8 mouse cellular contexts compared by ENCODE assay signal in genomic region chr10:59973400-59973799, GRCm38 (mm10). TPM values are rescaled to one million over a fixed set of nuclear protein-coding genes. Genes with fewer than 3 reads are reported as not detected.
DNase-seq lines count a peak whose midpoint lies in the region; ATAC-seq and TF ChIP-seq lines count a peak whose summit lies in the region.

No protein-coding gene starts in this region.

- peak; percentile 91 for DNase-seq in heart, adult 11 months
- DNase-seq in heart, adult 9 months (ENCODE audit: low spot score in 2 of 2): no peak
- DNase-seq in kidney, postnatal 0 days (ENCODE audit: low spot score): no peak
- no peak for DNase-seq in kidney, postnatal 10 days
- DNase-seq in thymus, adult 2 months: no peak
- DNase-seq in thymus, postnatal 0 days (ENCODE audit: low spot score): no peak
- no peak for DNase-seq in stomach, postnatal 0 days (ENCODE audit: low spot score)
- no peak for DNase-seq in left cerebral cortex, adult 11 months (ENCODE audit: low spot score)

- no peak for TF ChIP-seq CTCF in kidney, postnatal 0 days (IDR thresholded peaks at IDR 0.05; ENCODE audit: low read depth)
- no peak for TF ChIP-seq CTCF in thymus, adult 2 months (IDR thresholded peaks at IDR 0.05; ENCODE audit: borderline replicate concordance, control insufficient read depth, extremely low read depth, insufficient read depth, low read length, poor library complexity)
- no peak for TF ChIP-seq CTCF in stomach, postnatal 0 days (IDR thresholded peaks at IDR 0.05; ENCODE audit: low read depth)

- TF ChIP-seq EP300 in stomach, postnatal 0 days (optimal IDR thresholded peaks at IDR 0.05): no peak

- peak overlapping the region; percentile 84 for H3K27ac ChIP-seq in kidney, postnatal 0 days
- H3K27ac ChIP-seq in thymus, adult 2 months (ENCODE audit: control insufficient read depth, insufficient read depth, low read length): peak overlapping the region; percentile 97
- peak overlapping the region; percentile 81 for H3K27ac ChIP-seq in stomach, postnatal 0 days (replicated peaks)

- no peaks in the 10 kb centered on the region for H3K27me3 ChIP-seq in kidney, postnatal 0 days (ENCODE audit: insufficient read depth, low read length)
- no peaks in the 10 kb centered on the region for H3K27me3 ChIP-seq in thymus, adult 2 months (ENCODE audit: control insufficient read depth, insufficient read depth, low read length)
- H3K27me3 ChIP-seq in stomach, postnatal 0 days (ENCODE audit: control insufficient read depth, insufficient read depth, low read length): no peaks in the 10 kb centered on the region

- H3K36me3 ChIP-seq in kidney, postnatal 0 days (ENCODE audit: insufficient read depth, low read length): no peaks in the 10 kb centered on the region
- no peaks in the 10 kb centered on the region for H3K36me3 ChIP-seq in thymus, adult 2 months (ENCODE audit: control insufficient read depth, insufficient read depth, low read length)
- H3K36me3 ChIP-seq in stomach, postnatal 0 days (ENCODE audit: control insufficient read depth, insufficient read depth, low read length): no peaks in the 10 kb centered on the region

- H3K4me2 ChIP-seq in kidney, postnatal 0 days (ENCODE audit: low read length): no peak overlapping the region
- H3K4me2 ChIP-seq in stomach, postnatal 0 days (replicated peaks; ENCODE audit: low read depth): no peak overlapping the region

- no peak for ATAC-seq in kidney, postnatal 0 days (replicated peaks; ENCODE audit: low FRiP score, low read depth)
- ATAC-seq in stomach, postnatal 0 days (ENCODE audit: low FRiP score, low TSS enrichment): no peak

- no peak overlapping the region for H3K4me3 ChIP-seq in kidney, postnatal 0 days (replicated peaks; ENCODE audit: low read depth, low read length)
- no peak overlapping the region for H3K4me3 ChIP-seq in thymus, adult 2 months (ENCODE audit: control insufficient read depth, insufficient read depth, low read length)
- H3K4me3 ChIP-seq in stomach, postnatal 0 days (ENCODE audit: low read depth, low read length): no peak overlapping the region

- 84% methylated on average over 4 of the region's 4 CpGs for WGBS in kidney, postnatal 0 days
- 87% methylated on average over 4 of the region's 4 CpGs for WGBS in thymus, adult 2 months
- WGBS in stomach, postnatal 0 days: 74% methylated on average over 4 of the region's 4 CpGs

- H3K4me1 ChIP-seq in kidney, postnatal 0 days (replicated peaks; ENCODE audit: insufficient read depth, low read length): peaks cover 29% of the 10 kb centered on the region; the same call in 1 of the 2 replicates
- H3K4me1 ChIP-seq in thymus, adult 2 months (replicated peaks; ENCODE audit: control insufficient read depth, insufficient read depth, low read length): peaks cover 75% of the 10 kb centered on the region
- peaks cover 29% of the 10 kb centered on the region for H3K4me1 ChIP-seq in stomach, postnatal 0 days (replicated peaks; ENCODE audit: control insufficient read depth, insufficient read depth)

- no peak for TF ChIP-seq POLR2A in thymus, adult 2 months (IDR thresholded peaks at IDR 0.05; ENCODE audit: control insufficient read depth, extremely low read depth, insufficient read depth, low read length, poor library complexity)

- H3K9ac ChIP-seq in kidney, postnatal 0 days (ENCODE audit: low read depth, low read length): no peak overlapping the region
- H3K9ac ChIP-seq in stomach, postnatal 0 days (ENCODE audit: low read length): no peak overlapping the region

- H3K9me3 ChIP-seq in kidney, postnatal 0 days (replicated peaks; ENCODE audit: low read length): no peaks in the 10 kb centered on the region
- no peaks in the 10 kb centered on the region for H3K9me3 ChIP-seq in stomach, postnatal 0 days (ENCODE audit: control insufficient read depth, low read length)

RNA-seq across cellular contexts. Expression of gene Ddit4, which starts 21.8 kb away (rescaled TPM):
- 23.0 and 24.0 TPM in 2 replicates for polyA plus RNA-seq in kidney, postnatal 0 days (2015; fragmentation: Nextera tagmentation; extraction: Ambion mirVana)
- polyA plus RNA-seq in thymus, adult 2 months (2012; rRNA removed): 157 and 190 TPM in 2 replicates
- 50.6 and 54.7 TPM in 2 replicates for polyA plus RNA-seq in thymus, postnatal 0 days (2015; fragmentation: Nextera tagmentation; extraction: Ambion mirVana)
- 12.4 and 17.3 TPM in 2 replicates for polyA plus RNA-seq in stomach, postnatal 0 days (2015; fragmentation: Nextera tagmentation; extraction: Ambion mirVana)

RNA-seq across cellular contexts. Expression of gene Ascc1, which starts 29.2 kb away (rescaled TPM):
- 57.8 and 64.1 TPM in 2 replicates for polyA plus RNA-seq in kidney, postnatal 0 days (2015; fragmentation: Nextera tagmentation; extraction: Ambion mirVana)
- 24.2 and 26.2 TPM in 2 replicates for polyA plus RNA-seq in thymus, adult 2 months (2012; rRNA removed)
- polyA plus RNA-seq in thymus, postnatal 0 days (2015; fragmentation: Nextera tagmentation; extraction: Ambion mirVana): 38.5 and 43.2 TPM in 2 replicates
- 29.0 and 31.6 TPM in 2 replicates for polyA plus RNA-seq in stomach, postnatal 0 days (2015; fragmentation: Nextera tagmentation; extraction: Ambion mirVana)

RNA-seq across cellular contexts. Expression of gene Anapc16, which starts 29.5 kb away (rescaled TPM):
- 103 and 106 TPM in 2 replicates for polyA plus RNA-seq in kidney, postnatal 0 days (2015; fragmentation: Nextera tagmentation; extraction: Ambion mirVana)
- 108 and 136 TPM in 2 replicates for polyA plus RNA-seq in thymus, adult 2 months (2012; rRNA removed)
- 139 and 168 TPM in 2 replicates for polyA plus RNA-seq in thymus, postnatal 0 days (2015; fragmentation: Nextera tagmentation; extraction: Ambion mirVana)
- polyA plus RNA-seq in stomach, postnatal 0 days (2015; fragmentation: Nextera tagmentation; extraction: Ambion mirVana): 76.8 and 86.4 TPM in 2 replicates
